Mouse (Mus musculus): ENCODE data around the gene Patj.
"Not testable (repeated sequence)": the region's sequence is repeated elsewhere in the genome, so short reads cannot be mapped to it uniquely, and the experiment has no call there.

The Patj gene

GRCm38 (mm10) chr4:98395690-98396437 is at the start of gene Patj:
Patj (plus strand) TSS chr4:98395785.
- peak; percentile 54 for DNase-seq (ENCODE audit: low spot score)

- DNase-seq (ENCODE audit: low spot score): no peak
Measured at GRCm38 (mm10) chr4:98348580-98348979, 47.0 kb upstream of the Patj start.

GRCm38 (mm10) chr4:98358034-98358809 is 37.4 kb upstream of the Patj start:
- no peak for DNase-seq (ENCODE audit: low spot score)

- no peak for DNase-seq (ENCODE audit: low spot score)
Measured at GRCm38 (mm10) chr4:98375401-98375800, 20.2 kb upstream of the Patj start.

DNA sequence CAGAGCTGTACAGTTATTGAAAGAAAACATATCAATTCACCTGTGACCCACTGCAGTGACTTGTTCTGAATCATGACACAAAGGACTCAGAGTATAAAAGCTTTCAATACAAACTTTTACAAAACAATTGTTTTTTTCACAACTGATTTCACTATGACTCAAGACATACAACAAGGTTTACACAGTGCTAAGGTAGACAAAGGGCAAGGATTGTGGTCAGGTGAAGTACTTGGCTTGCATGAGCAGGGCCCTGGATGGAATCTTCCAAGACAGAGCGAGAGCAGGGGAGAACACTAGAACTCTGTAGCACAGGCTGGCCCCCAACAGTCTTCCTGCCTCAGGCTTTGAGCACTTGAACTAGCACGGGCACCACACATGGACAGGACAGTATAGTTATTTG is 18.6 kb upstream of the Patj start:
- no peak for DNase-seq (ENCODE audit: low spot score)

GRCm38 (mm10) chr4:98382716-98383424 is 12.7 kb upstream of the Patj start, which contains the start of gene Tm2d1:
Tm2d1 (minus strand) TSS chr4:98383306.
- DNase-seq (ENCODE audit: low spot score): peak; percentile 80

DNA sequence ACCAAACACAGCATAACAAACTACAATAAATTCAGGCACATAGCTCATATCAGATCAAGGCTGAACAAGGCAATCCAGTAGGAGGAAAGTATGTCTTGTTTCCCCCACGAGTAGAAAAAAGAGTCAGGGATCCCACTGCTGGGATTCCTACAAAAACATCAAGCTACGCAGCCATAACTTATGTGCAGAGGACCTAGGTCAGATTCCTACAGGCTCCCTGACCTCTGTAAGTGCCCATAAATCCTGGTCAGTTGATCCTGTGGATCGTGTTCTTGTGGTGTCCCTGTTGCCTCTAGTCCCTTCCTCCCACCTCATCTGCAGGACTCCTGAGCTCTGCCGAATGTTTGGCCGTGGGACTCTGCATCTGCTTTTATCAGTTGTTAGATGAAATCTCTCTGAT is 10.5 kb upstream of the Patj start:
- no peak for DNase-seq (ENCODE audit: low spot score)

- no peak for DNase-seq (ENCODE audit: low spot score)
Measured at GRCm38 (mm10) chr4:98395346-98395689, 267 bp upstream of the Patj start.

- no peak for DNase-seq (ENCODE audit: low spot score)
Measured at GRCm38 (mm10) chr4:98400926-98401583, 5.5 kb downstream of the Patj start.

DNA sequence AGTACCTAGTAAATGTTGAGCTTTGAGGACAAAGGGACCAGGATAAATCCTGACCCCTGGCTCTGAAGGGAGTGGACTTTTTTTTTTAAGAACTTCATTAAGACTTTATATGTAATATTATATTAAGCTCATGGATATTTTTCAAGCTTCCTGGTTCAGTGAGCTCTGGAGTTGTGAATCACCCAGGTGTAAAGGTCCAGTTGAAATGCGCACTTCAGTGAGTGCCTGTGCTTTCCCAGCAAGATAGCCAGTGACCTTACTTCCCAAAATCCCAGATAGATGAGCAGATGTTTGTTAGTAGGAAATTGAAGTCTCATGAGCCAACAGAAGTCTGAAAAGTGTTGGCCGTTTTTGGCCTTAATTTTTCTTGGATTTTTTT is 6.0 kb downstream of the Patj start:
- no peak for DNase-seq (ENCODE audit: low spot score)

DNA sequence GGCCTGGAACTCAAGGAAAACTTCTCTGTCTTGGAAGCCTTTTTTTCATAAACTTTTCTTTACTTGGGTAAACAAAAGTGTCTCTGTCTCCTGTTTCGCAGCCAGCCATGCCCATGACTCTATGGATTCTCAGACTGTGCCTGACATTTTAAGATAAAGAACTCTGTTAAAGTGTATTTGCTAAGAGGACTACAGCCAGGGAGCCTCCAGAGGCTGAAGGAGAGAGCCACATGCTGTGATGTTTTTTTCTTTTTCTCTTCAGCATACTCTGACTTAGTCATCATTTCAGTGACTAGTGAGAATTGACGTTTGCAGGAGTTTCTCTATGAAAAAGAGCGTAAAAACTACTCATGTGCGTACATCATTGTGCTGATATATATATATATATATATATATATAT is 7.9 kb downstream of the Patj start:
- DNase-seq (ENCODE audit: low spot score): no peak

DNA sequence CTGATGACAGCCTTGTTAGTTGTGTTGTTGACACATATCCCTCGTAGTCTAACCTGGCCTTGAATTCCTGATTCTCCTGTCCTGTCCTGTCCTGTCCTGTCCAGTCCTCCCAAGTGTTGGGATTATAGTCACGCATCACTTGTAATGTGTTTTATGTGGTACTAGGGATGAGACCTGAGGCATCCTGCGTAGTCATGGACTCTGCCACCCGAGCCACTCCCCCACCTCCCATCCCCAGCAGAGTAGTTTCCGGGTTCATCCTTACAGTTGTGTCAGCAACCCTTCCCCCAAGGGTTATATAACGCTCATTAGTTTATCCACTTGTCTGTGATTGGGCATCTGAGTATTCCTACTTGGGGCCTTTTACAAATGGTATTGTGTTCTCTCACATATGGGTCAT is 8.8 kb downstream of the Patj start:
- DNase-seq (ENCODE audit: low spot score): no peak

DNA sequence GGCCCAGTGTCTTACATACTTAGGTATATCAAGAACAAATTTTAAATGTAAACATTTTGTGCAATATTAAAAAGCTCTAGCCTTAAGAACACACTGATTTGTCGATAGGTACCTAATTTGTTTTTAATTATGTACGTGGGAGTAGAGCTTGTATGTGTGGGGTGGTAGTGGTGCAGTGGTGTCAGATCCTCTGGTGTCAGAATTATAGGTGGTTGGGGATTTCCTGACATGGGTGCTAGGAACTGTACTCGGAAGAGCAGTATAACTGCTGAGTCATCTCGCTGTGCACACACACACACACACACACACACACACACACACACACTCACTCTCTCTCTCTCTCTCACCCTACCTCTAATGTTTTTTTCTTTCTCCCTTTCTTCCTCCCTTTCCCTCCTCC is 12.9 kb downstream of the Patj start:
- DNase-seq (ENCODE audit: low spot score): no peak

GRCm38 (mm10) chr4:98415150-98415549 is 19.6 kb downstream of the Patj start:
- DNase-seq (ENCODE audit: low spot score): not testable (repeated sequence)

DNA sequence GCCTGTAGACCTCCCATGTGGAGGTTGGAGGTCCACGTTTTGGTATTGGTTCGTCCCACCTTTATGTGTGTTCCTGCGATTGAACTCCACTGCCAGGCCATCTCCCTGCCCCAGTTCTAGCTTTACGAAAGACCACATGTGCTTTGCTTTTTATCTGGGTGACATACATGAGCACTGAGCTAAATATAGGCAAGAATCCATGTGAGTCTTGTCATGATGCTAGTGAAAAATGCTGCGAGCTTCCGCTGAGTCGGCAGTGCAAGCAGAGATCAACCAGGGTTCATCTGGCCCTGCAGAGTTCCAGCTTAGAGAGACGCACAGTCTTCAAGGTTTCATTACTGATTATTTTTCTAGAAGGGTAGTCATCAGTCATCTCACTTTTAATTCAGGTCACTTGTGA is 32.8 kb downstream of the Patj start:
- no peak for DNase-seq (ENCODE audit: low spot score)

DNA sequence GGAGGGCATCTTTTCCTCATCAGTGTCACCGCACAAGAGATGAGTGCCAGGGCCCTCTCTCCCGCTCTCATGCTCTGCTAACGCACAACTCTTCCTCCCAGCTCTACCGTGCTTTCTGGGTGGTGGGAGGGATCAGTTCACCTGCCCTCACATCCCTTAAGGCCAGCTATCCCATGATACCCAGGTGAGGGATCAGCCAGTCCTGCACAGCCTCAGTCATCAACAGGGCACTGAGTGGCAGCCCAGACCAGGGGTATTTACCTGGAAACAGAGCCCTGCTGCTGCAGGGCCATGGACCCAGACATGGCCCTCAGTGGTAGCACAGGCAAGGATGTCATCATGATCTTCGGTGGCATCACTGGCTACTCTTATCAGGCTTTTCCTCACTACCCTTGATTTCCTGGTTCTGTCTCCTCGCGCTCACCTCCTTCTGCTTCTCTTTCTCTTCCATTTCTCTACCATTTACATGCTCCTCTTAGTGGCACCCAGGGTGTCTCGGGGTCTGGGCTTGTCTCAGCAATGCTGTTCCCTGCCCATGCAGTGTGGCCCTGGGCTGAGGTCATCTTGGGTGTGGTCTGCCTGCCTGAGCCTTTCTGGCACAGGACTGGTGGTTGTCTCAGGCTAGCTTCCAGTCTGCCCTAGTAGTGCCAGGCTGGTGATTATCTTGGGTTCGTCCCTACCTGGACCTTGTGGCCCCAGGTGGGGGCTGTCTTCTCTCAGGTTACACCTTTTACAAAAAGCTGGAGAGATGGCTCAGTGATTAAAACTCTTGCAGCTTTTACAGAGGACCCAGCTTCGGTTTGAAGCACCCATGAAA is 40.3 kb downstream of the Patj start:
- no peak for DNase-seq (ENCODE audit: low spot score)

DNA sequence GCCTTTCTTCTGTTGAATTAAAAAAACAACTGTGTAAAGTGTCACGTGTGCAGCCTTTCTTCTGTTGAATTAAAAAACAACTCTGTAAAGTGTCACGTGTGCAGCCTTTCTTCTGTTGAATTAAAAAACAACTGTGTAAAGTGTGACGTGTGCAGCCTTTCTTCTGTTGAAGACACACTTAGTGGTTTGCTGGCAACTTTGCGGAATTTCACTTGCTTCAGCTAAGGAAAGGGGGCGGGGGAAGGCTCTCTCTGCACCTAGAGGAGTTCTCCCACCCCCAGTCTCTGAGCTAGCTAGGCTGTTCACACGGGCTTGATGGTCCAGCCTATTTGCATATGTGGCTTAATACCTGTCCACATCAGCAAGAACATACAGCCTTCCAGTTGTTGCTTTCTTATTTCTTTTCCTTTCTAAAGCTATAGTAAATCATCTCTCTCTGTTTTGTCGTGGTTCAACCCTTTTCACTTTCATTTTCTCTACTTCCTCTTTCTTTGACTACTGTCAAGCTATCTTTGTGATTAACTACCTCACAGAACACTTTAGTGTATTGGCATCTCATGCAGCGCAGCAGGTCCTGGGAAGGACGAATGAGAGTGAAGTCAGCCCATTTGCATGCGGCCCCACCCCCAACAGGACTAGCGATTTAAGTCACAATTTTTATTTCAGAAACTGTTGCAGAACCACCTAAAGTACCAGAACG is 41.2 kb downstream of the Patj start:
- DNase-seq (ENCODE audit: low spot score): no peak

- no peak for DNase-seq (ENCODE audit: low spot score)
Measured at GRCm38 (mm10) chr4:98439261-98440005, 43.8 kb downstream of the Patj start.

- no peak for DNase-seq (ENCODE audit: low spot score)
Measured at GRCm38 (mm10) chr4:98441248-98441647, 45.7 kb downstream of the Patj start.

- DNase-seq (ENCODE audit: low spot score): peak; percentile 64
Measured at GRCm38 (mm10) chr4:98444437-98445139, 49.0 kb downstream of the Patj start.
